Mouse (Mus musculus): Measurements from ENCODE around the gene Prss56. TPM values are rescaled to one million over a fixed set of nuclear protein-coding genes. Genes with fewer than 3 reads are reported as not detected.

Prss56 gene
- 0.08 TPM in 1 of 2 replicates, not detected in the other for polyA plus RNA-seq (2021; fragmentation: Nextera tagmentation)
- long read RNA-seq, experiment 1, result 0 reads
- long read RNA-seq, experiment 2, partial matches to known transcripts, result 1 of 2 reads
- long read RNA-seq, experiment 2, other reads (novel, unspliced or antisense), result 0 of 2 reads

DNA sequence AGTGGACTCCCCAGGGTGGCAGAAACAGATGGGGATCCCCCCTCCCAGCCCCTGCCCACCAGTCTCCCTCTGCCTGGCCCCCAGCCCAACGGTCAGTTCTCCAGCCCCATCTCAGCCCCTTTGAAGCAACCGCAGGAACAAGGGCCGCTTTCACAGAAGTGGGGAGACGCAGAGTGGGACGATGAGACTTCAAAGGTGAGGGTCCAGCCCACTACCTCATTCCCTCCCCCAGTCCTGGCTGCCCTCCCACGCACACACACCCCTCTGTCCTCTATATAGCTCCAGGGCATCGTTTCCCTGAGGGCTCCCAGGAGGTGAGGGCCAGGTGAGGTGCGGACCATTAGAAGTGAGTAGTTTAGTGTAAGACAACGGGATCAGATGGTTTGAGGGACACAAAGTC, at the start of gene Prss56:
Gene Prss56, plus strand, starts transcription at position 301 of the 400 bp plus-strand sequence.

DNA sequence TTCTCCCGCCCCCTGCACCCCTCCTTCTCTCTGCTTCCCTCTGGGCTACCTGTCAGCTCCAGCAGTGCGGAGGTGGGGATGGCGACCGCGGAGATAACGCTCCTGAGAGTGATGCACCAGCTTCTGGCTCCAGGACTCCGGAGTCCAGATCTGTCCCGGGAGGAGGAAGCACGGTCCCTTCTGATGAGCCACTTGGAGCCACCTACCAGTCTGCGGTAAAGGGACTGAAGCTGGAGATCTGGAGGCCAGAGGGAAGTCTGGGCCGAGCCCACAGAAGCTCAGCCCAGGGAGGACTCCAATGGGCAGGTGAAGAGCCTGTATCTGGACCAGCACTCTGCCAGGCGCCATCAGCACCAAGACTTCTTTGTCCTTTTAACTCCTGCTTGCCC, 26.9 kb upstream of the Prss56 start, which contains the start of gene Ecel1:
Gene Ecel1, minus strand, starts transcription at position 323 of the 389 bp plus-strand sequence.

DNA sequence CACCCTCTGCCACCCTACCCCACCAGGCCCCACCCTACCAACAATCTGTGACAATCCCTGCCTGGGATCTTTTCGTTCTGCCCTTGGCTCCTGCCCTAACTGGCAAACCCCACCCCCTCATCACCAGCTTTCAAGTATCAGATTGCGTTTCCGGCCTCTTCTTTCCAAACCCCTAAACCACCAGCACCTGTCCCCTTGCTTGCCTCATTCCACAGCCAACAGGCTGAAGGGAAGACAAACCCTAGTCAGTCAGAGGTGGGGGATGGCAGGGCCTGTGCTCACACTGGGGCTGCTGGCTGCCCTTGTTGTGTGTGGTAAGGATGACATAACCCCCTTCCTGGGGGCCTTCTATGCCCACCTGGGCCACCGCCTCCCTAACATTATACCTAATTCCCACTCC, 7.3 kb downstream of the Prss56 start, which contains the start of gene Chrnd:
Gene Chrnd, plus strand, starts transcription at position 179 of the 400 bp plus-strand sequence.

DNA sequence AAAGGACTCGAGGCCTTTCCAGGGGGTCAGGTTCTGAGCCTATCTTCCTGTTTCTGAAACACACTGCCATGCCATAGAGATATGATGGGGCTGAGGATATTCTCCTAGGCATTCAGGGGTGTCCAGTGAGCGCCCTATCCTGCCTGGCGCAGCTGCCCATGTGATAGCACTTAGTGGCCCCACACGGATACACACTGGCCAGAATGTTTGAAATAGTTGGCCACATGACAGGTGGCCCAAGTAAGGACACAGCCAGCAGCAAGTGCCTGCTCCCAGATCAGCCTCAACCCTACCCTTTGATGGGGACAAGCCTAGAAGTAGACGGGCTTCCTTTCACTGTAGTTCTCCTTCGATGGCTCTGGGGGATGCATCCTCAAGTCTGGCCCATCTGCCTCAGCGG, 21.4 kb downstream of the Prss56 start, which contains the start of gene Chrng:
Gene Chrng, plus strand, starts transcription at position 193 of the 400 bp plus-strand sequence.

DNA sequence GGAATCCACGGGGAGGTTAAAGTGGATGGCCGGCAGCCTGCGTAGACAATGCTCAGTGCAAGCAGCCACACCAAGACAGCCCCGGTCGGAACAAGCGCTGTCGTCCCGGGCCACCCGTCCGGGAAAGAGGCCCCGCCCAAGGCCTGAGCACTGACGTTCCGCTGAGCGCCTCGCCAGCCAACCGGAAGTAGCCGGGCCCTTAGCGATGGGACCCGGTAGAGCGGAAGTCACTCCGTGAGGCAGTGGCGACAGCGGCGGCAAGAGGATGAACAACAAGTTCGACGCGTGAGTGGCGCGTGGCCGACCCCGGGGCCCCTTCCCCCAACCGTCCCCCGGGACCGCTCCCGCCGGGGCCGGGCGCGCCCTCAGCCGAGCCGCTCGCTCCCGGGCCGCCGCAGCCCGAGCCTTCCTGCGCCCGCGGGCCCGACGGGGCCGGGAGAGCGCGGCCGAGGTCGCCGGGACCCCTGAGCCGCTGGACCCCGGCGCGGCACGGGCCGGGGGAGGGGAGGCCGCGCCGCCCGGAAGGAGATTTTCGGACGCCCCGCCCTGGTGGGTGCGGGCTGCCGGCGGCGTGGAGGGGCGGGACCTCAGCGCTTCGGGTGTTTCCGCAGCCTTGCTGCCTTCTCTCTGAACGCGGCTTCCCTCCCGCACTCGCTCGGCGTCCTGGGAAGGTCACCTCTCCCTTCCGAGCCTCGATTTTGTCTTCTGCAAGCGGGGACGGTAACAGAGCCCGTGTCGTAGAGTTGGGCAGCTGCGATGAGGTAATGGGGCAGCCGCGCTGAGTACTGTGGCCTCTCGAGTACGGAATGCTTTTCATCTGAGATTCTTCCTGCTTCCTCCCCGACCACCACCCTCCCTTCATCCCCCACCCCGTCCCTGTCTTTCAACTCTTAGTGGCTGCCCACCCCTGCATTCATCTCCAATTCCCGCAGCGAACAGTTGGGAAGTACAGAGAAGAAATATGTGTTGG, 30.9 kb downstream of the Prss56 start, which contains the start of gene Eif4e2:
Gene Eif4e2, plus strand, starts transcription at position 180 of the 970 bp plus-strand sequence.

Other genes starting within 250 kb of the Prss56 start
- not detected in 2 replicates for gene Alppl2, start 93.4 kb upstream of the Prss56 start, polyA plus RNA-seq (2021; fragmentation: Nextera tagmentation)
- not detected in 2 replicates for gene Alpi, start 81.7 kb upstream of the Prss56 start, polyA plus RNA-seq (2021; fragmentation: Nextera tagmentation)
- not detected in 2 replicates for gene Akp3, start 58.3 kb upstream of the Prss56 start, polyA plus RNA-seq (2021; fragmentation: Nextera tagmentation)
- 7.9 and 10.0 TPM in 2 replicates for gene Ecel1, start 26.8 kb upstream of the Prss56 start, polyA plus RNA-seq (2021; fragmentation: Nextera tagmentation)
- gene Chrnd, start 7.3 kb downstream of the Prss56 start, polyA plus RNA-seq (2021; fragmentation: Nextera tagmentation), result not detected in 2 replicates
- gene Chrng, start 21.3 kb downstream of the Prss56 start, polyA plus RNA-seq (2021; fragmentation: Nextera tagmentation), result not detected in 2 replicates
- gene Eif4e2, start 30.6 kb downstream of the Prss56 start, polyA plus RNA-seq (2021; fragmentation: Nextera tagmentation), result 32.6 and 33.8 TPM in 2 replicates
- gene Efhd1, start 81.0 kb downstream of the Prss56 start, polyA plus RNA-seq (2021; fragmentation: Nextera tagmentation), result 22.4 and 24.2 TPM in 2 replicates
- gene Gigyf2, start 143.7 kb downstream of the Prss56 start, polyA plus RNA-seq (2021; fragmentation: Nextera tagmentation), result 18.2 and 42.6 TPM in 2 replicates
- 4.6 and 199 TPM in 2 replicates for gene Kcnj13, start 211.4 kb downstream of the Prss56 start, polyA plus RNA-seq (2021; fragmentation: Nextera tagmentation)